8 mouse cellular contexts compared by ENCODE assay signal in genomic region chr2:151972880-151973594, GRCm38 (mm10). TPM values are rescaled to one million over a fixed set of nuclear protein-coding genes. Genes with fewer than 3 reads are reported as not detected.
A peak's percentile ranks its signal among the peaks of the same experiment; 100 is the strongest.
DNase-seq lines count a peak whose midpoint lies in the region; ATAC-seq lines count a peak whose summit lies in the region.

No protein-coding gene starts in this region.

- H3K4me1 ChIP-seq in heart, embryonic 14.5 days (ENCODE audit: control insufficient read depth in 2 of 2, insufficient read depth in 2 of 2, low read length in 2 of 2), result peaks cover 28 to 38% of the 10 kb centered on the region in 2 experiments
- H3K4me1 ChIP-seq in liver, embryonic 13.5 days (replicated peaks), result peaks cover 96% of the 10 kb centered on the region

- peak overlapping the region; percentile 65 for H3K4me2 ChIP-seq in heart, embryonic 14.5 days (ENCODE audit: low read length)
- peak overlapping the region; percentile 61 for H3K4me2 ChIP-seq in liver, embryonic 13.5 days

- no peak for ATAC-seq in heart, embryonic 14.5 days (ENCODE audit: insufficient number of reproducible peaks, insufficient read depth, low FRiP score, low read depth)
- peak; percentile 5; the same call in 1 of the 2 replicates for ATAC-seq in liver, embryonic 13.5 days (ENCODE audit: low read depth)

- H3K9me3 ChIP-seq in heart, embryonic 14.5 days (ENCODE audit: control insufficient read depth, low read length), result no peaks in the 10 kb centered on the region
- no peaks in the 10 kb centered on the region for H3K9me3 ChIP-seq in liver, embryonic 13.5 days (replicated peaks)

- peak overlapping the region; percentile 28 to 30 for H3K4me3 ChIP-seq in heart, embryonic 14.5 days (ENCODE audit: control insufficient read depth in 1 of 2, insufficient read depth in 1 of 2, low read depth in 1 of 2, low read length in 2 of 2)
- H3K4me3 ChIP-seq in liver, embryonic 13.5 days (replicated peaks), result peak overlapping the region; percentile 29

- DNase-seq in adrenal gland, postnatal 14 days, result peak; percentile 46
- no peak for DNase-seq in adrenal gland, adult 18-20 months (ENCODE audit: low spot score in 2 of 2)
- peak; percentile 78 for DNase-seq in ZHBTc4 (ENCODE audit: low read depth, low spot score)
- DNase-seq in liver, embryonic 13.5 days, result no peak
- peak; percentile 71 for DNase-seq in naive thymus-derived CD4-positive, alpha-beta T cell, adult 2 months (ENCODE audit: low read depth)
- DNase-seq in yolk sac, embryonic 10.5 days (ENCODE audit: low spot score), result no peak
- no peak for DNase-seq in Muller cell, postnatal 12 days (ENCODE audit: inconsistent ontology term)

- H3K27me3 ChIP-seq in heart, embryonic 14.5 days (ENCODE audit: control insufficient read depth, insufficient read depth, low read length), result peaks cover 35% of the 10 kb centered on the region
- peaks cover 38% of the 10 kb centered on the region for H3K27me3 ChIP-seq in liver, embryonic 13.5 days

- 14% methylated on average over 23 of the region's 23 CpGs for WGBS in heart, embryonic 14.5 days
- WGBS in liver, embryonic 13.5 days (ENCODE audit: insufficient replicate concordance), result 6% methylated on average over 23 of the region's 23 CpGs

- no peak overlapping the region for H3K27ac ChIP-seq in heart, embryonic 14.5 days (replicated peaks in 1 of 2; ENCODE audit: control insufficient read depth in 1 of 2, insufficient read depth in 1 of 2, low read depth in 2 of 2, low read length in 2 of 2)
- H3K27ac ChIP-seq in liver, embryonic 13.5 days, result peak overlapping the region; percentile 34

- H3K9ac ChIP-seq in heart, embryonic 14.5 days (ENCODE audit: low read length), result peak overlapping the region; percentile 47
- H3K9ac ChIP-seq in liver, embryonic 13.5 days, result peak overlapping the region; percentile 29

- H3K36me3 ChIP-seq in heart, embryonic 14.5 days (ENCODE audit: control insufficient read depth, insufficient read depth, low read length), result peaks cover 15% of the 10 kb centered on the region
- H3K36me3 ChIP-seq in liver, embryonic 13.5 days, result peaks cover 29% of the 10 kb centered on the region

RNA-seq across cellular contexts. Expression of gene Fam110a, which starts 7.0 kb away (rescaled TPM):
- total RNA-seq in adrenal gland, postnatal 14 days (2021), result 8.2 and 8.5 TPM in 2 replicates
- total RNA-seq in adrenal gland, adult 18-20 months (2021), result 10 to 100 TPM in 1 of 2 experiments, 1 to 10 TPM in 1; 6.6 to 10.3 TPM
- polyA plus RNA-seq in heart, embryonic 14.5 days (2014; fragmentation: Nextera tagmentation; extraction: Ambion mirVana), result 8.3 and 9.3 TPM in 2 replicates
- polyA plus RNA-seq in liver, embryonic 13.5 days (2015; fragmentation: Nextera tagmentation; extraction: Ambion mirVana), result 10.9 and 11.2 TPM in 2 replicates

RNA-seq across cellular contexts. Expression of gene Slc52a3, which starts 23.3 kb away (rescaled TPM):
- total RNA-seq in adrenal gland, postnatal 14 days (2021), result 1.6 and 2.4 TPM in 2 replicates
- 1 to 10 TPM; 3.9 to 5.6 TPM for total RNA-seq in adrenal gland, adult 18-20 months (2021)
- polyA plus RNA-seq in heart, embryonic 14.5 days (2014; fragmentation: Nextera tagmentation; extraction: Ambion mirVana), result 0.09 and 0.22 TPM in 2 replicates
- polyA plus RNA-seq in liver, embryonic 13.5 days (2015; fragmentation: Nextera tagmentation; extraction: Ambion mirVana), result 1.3 and 1.5 TPM in 2 replicates

Comparison
In these comparisons a context has a peak if more than half of its experiments do, and no peak if none do; other contexts are left out.
1. DNase-seq: peak in adrenal gland, postnatal 14 days (single experiment), ZHBTc4 (single experiment) and naive thymus-derived CD4-positive, alpha-beta T cell, adult 2 months (single experiment); none in adrenal gland, adult 18-20 months (0 of 2), liver, embryonic 13.5 days (single experiment), yolk sac, embryonic 10.5 days (single experiment) and Muller cell, postnatal 12 days (single experiment).